Mouse (Mus musculus) lung, postnatal 0 days (tissue): ENCODE data around the gene Camk1d.

ENCODE experiments used
- CTCF ChIP-seq: IDR thresholded peaks from 2 replicates; pipeline ENCODE4 v1.5.1; 2016; ENCODE audit warnings: antibody characterized with exemption, mild to moderate bottlenecking
- EP300 ChIP-seq: IDR thresholded peaks from 2 replicates; pipeline ENCODE4 v1.6.1; 2016; ENCODE audit warnings: antibody characterized with exemption, mild to moderate bottlenecking, control low read depth

- TF ChIP-seq CTCF (no peak), EP300 (no peak)
These were observed 214.7 kb downstream of the Camk1d start for GRCm38 (mm10) chr2:5499620-5500019.
